Mouse (Mus musculus) E14TG2a.4 (cell line): ENCODE data around the gene Carmil1.

Experiments
- H3K27me3 ChIP-seq: 2 replicates; pipeline ENCODE4 v1.6.1; 2014; ENCODE audit warnings: low read length, control low read depth; ENCODE audit not compliant: insufficient read depth
- H3K36me3 ChIP-seq: 2 replicates; pipeline ENCODE4 v1.6.1; 2014; ENCODE audit warnings: low read length, control low read depth; ENCODE audit not compliant: insufficient read depth
- H3K4me1 ChIP-seq: replicated peaks from 2 replicates; pipeline ENCODE4 v1.6.1; 2014; ENCODE audit warnings: low read depth, low read length, control low read depth
- H3K4me3 ChIP-seq: replicated peaks from 2 replicates; pipeline ENCODE4 v1.5.1; 2014; ENCODE audit warnings: mild to moderate bottlenecking, low read length
- H3K9me3 ChIP-seq: 2 replicates; pipeline ENCODE4 v1.6.1; 2014; ENCODE audit warnings: low read length, control low read depth
- CTCF ChIP-seq: conservative IDR thresholded peaks from 2 replicates; pipeline ENCODE4 v1.5.1; 2014; ENCODE audit warnings: low read length
- NANOG ChIP-seq: IDR thresholded peaks from 2 replicates; pipeline ENCODE4 v1.6.1; 2014; ENCODE audit warnings: borderline replicate concordance, low read length, mixed read lengths
- POU5F1 ChIP-seq: IDR thresholded peaks from 2 replicates; pipeline ENCODE4 v1.6.1; 2014; ENCODE audit warnings: low read length, borderline replicate concordance

Gene Carmil1

DNA sequence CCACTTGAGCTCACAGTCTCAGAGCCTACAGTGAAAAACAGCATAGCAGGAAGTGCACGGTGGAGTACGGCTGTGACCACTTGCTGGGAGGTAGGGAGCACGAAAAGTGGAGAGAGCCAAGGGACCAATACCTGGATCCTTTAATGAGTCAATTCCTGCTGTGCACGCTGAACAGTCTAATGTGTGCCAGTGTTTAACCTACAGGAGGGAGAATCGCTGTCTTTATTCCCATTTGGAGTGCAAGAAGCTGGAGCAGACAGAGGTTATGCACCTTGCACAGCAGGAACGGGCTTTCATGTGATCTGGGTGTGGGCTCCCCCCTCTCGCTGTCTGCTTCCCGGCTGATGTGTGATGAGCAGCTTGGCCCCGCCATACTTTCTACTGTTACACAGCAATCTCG lies 101.1 kb downstream of the Carmil1 start:
- no peak overlapping the region for H3K4me3 ChIP-seq
- H3K4me1 ChIP-seq: peaks cover 11% of the 10 kb centered on the region
- no peaks in the 10 kb centered on the region for H3K36me3 ChIP-seq
- no peaks in the 10 kb centered on the region for H3K9me3 ChIP-seq
- peaks cover 7% of the 10 kb centered on the region for H3K27me3 ChIP-seq
- TF ChIP-seq POU5F1 (no peak), NANOG (peak; percentile 93), CTCF (no peak)

GRCm38 (mm10) chr13:24177600-24177999 lies 103.0 kb downstream of the Carmil1 start:
- Histone ChIP-seq H3K9me3 (no peaks in the 10 kb centered on the region), H3K4me1 (peaks cover 11% of the 10 kb centered on the region), H3K4me3 (no peak overlapping the region), H3K27me3 (peaks cover 7% of the 10 kb centered on the region), H3K36me3 (no peaks in the 10 kb centered on the region)
- TF ChIP-seq NANOG: no peak
- no peak for TF ChIP-seq CTCF
- no peak for TF ChIP-seq POU5F1

GRCm38 (mm10) chr13:24176835-24177234 lies 103.8 kb downstream of the Carmil1 start:
- Histone ChIP-seq H3K4me3 (no peak overlapping the region), H3K27me3 (peaks cover 7% of the 10 kb centered on the region), H3K36me3 (no peaks in the 10 kb centered on the region), H3K4me1 (peaks cover 11% of the 10 kb centered on the region), H3K9me3 (no peaks in the 10 kb centered on the region)
- TF ChIP-seq POU5F1 (no peak), NANOG (no peak), CTCF (no peak)

DNA sequence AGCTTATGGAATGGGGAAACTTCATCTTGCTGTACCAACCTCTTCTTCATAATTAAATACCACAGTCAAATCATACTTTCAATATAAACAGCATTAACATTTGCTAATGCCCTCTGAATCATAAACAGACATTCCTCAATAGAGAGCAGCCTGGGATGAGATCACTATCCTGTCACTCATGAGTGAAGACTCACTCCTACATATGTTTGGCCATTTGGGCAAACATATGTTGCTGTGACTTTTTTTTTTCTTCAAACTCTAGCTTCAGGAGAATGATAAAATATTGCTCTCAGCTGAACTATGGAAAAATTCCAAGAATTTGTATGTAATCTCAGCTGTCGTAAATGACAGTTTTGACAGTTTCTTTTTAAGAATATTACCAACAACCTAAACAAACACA lies 110.9 kb downstream of the Carmil1 start:
- Histone ChIP-seq H3K9me3 (no peaks in the 10 kb centered on the region), H3K4me1 (no peaks in the 10 kb centered on the region), H3K4me3 (no peak overlapping the region), H3K27me3 (no peaks in the 10 kb centered on the region), H3K36me3 (0 out of 2 replicates have a peak, but pooled peaks cover under 1% of the 10 kb centered on the region)
- TF ChIP-seq CTCF: no peak
- TF ChIP-seq POU5F1: no peak
- no peak for TF ChIP-seq NANOG

GRCm38 (mm10) chr13:24163368-24163767 lies 117.2 kb downstream of the Carmil1 start:
- peaks cover 8% of the 10 kb centered on the region; the same call in 1 of the 2 replicates for H3K36me3 ChIP-seq
- no peaks in the 10 kb centered on the region for H3K9me3 ChIP-seq
- H3K4me1 ChIP-seq: peaks cover 11% of the 10 kb centered on the region
- H3K27me3 ChIP-seq: no peaks in the 10 kb centered on the region
- no peak overlapping the region for H3K4me3 ChIP-seq
- TF ChIP-seq CTCF (no peak), NANOG (no peak), POU5F1 (no peak)

DNA sequence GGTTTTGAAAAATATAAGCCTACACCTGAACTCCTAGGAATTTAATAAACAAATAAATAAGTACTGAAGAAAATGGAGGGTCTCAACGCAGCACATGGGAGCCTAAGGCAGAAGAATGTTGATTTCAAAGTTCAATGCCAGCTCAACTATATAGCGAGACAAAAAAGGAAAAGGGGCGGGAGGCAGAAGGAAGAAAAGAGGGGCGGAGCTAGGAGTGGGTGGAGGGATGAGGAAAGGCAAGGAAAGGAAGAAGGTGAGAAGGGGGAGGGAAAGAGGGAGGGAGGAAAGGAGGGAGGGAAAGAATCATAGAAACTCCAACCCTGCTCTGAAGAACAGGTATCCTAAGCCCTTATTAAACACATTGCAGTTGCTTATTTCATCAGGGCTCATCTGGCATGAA lies 119.5 kb downstream of the Carmil1 start:
- TF ChIP-seq CTCF (no peak), POU5F1 (no peak)
- H3K9me3 ChIP-seq: no peaks in the 10 kb centered on the region
- H3K27me3 ChIP-seq: no peaks in the 10 kb centered on the region
- peaks cover 8% of the 10 kb centered on the region; the same call in 1 of the 2 replicates for H3K36me3 ChIP-seq
- no peak overlapping the region for H3K4me3 ChIP-seq
- peaks cover 23% of the 10 kb centered on the region for H3K4me1 ChIP-seq

GRCm38 (mm10) chr13:24159972-24160371 lies 120.6 kb downstream of the Carmil1 start:
- no peaks in the 10 kb centered on the region for H3K9me3 ChIP-seq
- H3K4me3 ChIP-seq: no peak overlapping the region
- H3K36me3 ChIP-seq: peaks cover 8% of the 10 kb centered on the region; the same call in 1 of the 2 replicates
- H3K27me3 ChIP-seq: no peaks in the 10 kb centered on the region
- TF ChIP-seq CTCF (no peak), POU5F1 (no peak), NANOG (no peak)
- peaks cover 34% of the 10 kb centered on the region for H3K4me1 ChIP-seq

GRCm38 (mm10) chr13:24159190-24159965 lies 121.2 kb downstream of the Carmil1 start:
- no peak overlapping the region for H3K4me3 ChIP-seq
- H3K9me3 ChIP-seq: no peaks in the 10 kb centered on the region
- H3K36me3 ChIP-seq: peaks cover 5% of the 10 kb centered on the region; the same call in 1 of the 2 replicates
- H3K27me3 ChIP-seq: no peaks in the 10 kb centered on the region
- TF ChIP-seq CTCF (no peak), POU5F1 (no peak), NANOG (no peak)
- H3K4me1 ChIP-seq: peaks cover 39% of the 10 kb centered on the region
